Mouse (Mus musculus) thymus, postnatal 0 days (tissue): ENCODE results near the gene Spata18. TPM values are rescaled to one million over a fixed set of nuclear protein-coding genes. Genes with fewer than 3 reads are reported as not detected.

ENCODE experiments used
- DNase-seq: peaks from one replicate; pipeline ENCODE4 v3.0.0-alpha.2; 2015; ENCODE audit warnings: low spot score
- polyA plus RNA-seq: library from polyadenylated mRNA; unstranded; fragments of >200 nt; fragmentation: Nextera tagmentation; extraction: Ambion mirVana; gene quantifications from 2 replicates; pipeline ENCODE4 v1.2.1, GENCODE M21; 2015

Spata18 gene
- polyA plus RNA-seq: 0.17 and 0.27 TPM in 2 replicates

- DNase-seq: peak; percentile 18
Measured at GRCm38 (mm10) chr5:73651061-73651854, at the start of gene Spata18. Gene Spata18, plus strand, starts transcription at chr5:73651379.

- DNase-seq: no peak
Measured at GRCm38 (mm10) chr5:73602865-73603264, 48.3 kb upstream of the Spata18 start.

DNA sequence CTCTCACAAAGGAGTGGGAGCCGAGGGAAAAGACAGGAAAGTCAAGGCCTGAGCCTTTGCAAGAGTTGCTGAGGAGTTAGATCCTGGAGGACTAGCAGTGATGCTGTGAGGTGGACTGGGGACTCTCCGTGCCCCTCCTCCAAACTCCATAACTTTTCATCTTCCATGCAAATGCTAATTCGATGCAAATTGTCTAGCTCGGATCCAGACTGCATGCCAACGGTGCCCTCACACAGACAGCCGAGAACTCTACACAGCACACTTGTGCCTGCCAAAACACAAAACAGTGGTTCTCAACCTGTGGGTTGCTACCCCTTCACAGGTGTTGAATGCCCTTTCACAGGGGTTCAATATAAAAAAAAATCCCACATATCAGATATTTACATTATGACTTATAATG, 46.6 kb upstream of the Spata18 start:
- no peak for DNase-seq

- DNase-seq: no peak
Measured at GRCm38 (mm10) chr5:73604964-73605363, 46.2 kb upstream of the Spata18 start.

GRCm38 (mm10) chr5:73611071-73611470, 40.1 kb upstream of the Spata18 start:
- DNase-seq: no peak

GRCm38 (mm10) chr5:73613296-73613695, 37.9 kb upstream of the Spata18 start:
- no peak for DNase-seq

DNA sequence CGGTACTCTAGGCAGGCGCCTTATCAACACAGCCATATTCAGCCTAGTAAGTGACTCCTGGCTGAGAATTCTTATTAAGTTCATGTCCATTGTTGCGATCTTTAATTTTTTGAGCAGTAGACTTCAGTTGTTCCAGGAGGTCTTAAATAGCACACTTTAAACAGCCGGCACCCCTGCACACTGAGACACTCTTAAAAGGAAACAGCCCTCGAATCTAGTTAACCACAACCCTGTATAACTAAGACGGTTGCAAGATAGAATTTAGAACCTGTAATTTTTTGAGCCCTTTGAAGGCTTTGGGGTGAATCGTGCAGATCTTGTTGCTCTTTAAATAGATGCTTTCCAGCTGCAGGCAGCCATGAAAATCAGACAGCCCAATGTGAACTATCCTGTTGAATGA, 36.0 kb upstream of the Spata18 start:
- peak; percentile 62 for DNase-seq

GRCm38 (mm10) chr5:73618969-73619368, 32.2 kb upstream of the Spata18 start:
- no peak for DNase-seq

GRCm38 (mm10) chr5:73625505-73625904, 25.7 kb upstream of the Spata18 start:
- no peak for DNase-seq

DNA sequence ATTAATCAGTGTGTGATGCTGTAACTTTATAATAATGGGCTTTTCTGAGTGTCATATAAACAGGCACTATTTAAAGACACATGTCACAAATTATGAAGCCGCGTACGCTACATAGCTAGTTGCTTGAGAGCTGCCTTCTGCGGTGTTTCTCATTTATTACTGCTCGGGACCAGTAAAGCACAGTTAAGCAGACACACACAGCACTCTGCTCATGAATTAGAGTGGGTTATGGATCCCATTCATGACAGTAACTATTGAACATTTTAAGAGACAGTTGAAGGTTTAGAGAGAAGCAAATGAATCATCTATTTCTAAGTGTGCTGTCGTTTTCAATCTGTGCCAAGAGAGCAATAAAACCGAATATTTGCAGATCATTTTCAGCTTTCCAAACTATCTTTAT, 24.3 kb upstream of the Spata18 start:
- no peak for DNase-seq

DNA sequence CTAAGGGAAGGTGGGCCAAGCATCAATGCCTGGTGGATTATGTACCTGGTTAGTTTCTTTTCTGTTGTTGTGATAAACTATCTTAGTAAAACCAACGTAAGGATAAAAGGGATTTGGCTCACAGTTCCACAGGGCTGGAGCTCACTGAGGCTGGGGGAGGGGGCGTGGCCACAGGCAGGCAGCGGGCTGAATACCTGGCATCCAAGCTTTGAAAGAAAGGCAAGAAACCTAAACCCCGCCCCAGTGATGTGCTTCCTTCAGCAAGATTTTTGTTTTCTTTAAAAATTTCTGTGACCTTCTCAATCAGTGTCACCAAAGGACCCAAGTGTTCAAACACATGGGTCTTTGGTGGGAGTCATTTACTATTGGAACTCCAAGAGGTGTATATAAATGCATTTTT, 23.6 kb upstream of the Spata18 start:
- DNase-seq: no peak

- no peak for DNase-seq
Measured at GRCm38 (mm10) chr5:73627991-73628390, 23.2 kb upstream of the Spata18 start.

DNA sequence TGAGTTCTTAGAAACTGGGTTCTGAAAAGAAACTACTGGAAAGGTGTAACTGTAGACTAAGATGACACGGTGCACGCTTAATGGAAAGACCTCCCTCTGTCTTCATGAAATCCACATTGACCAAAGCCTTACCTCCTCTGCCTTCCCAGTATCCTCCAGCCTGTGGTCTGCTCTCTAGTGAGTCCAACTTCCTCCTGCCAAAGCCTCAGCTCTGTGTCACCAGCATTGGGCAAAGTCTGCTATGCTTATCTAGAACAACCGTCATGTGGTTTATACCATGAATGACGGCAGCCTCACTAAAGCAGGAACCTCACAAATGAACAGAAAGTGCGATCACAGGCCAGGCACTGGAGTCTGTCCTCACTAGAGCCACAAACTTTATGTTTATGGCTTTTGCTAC, 21.0 kb upstream of the Spata18 start:
- DNase-seq: peak; percentile 58

GRCm38 (mm10) chr5:73631001-73631558, 20.1 kb upstream of the Spata18 start:
- DNase-seq: no peak

DNA sequence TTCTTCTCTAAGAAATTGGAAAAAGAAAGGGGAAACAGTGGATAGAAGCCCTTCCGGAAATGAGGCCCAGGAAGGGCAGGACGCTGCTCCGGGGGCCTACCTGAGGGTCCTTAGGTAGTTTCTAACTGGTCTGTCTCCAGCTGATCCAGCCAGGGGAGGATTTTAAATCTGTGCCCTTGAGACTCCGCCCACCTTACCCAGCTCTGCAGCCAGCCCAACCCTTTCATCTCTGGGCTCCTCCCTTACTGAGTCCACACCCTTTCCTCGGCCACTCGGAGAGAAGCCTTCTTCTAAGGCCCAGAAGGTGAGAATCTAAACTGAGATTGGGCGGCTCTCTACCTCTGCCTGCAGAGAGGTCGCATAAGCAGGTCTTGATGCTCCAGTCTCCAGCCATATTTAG, 18.9 kb upstream of the Spata18 start, which contains the start of gene Lrrc66:
Gene Lrrc66 (minus strand): TSS at position 236 of the 400 bp plus-strand sequence.
- DNase-seq: no peak

DNA sequence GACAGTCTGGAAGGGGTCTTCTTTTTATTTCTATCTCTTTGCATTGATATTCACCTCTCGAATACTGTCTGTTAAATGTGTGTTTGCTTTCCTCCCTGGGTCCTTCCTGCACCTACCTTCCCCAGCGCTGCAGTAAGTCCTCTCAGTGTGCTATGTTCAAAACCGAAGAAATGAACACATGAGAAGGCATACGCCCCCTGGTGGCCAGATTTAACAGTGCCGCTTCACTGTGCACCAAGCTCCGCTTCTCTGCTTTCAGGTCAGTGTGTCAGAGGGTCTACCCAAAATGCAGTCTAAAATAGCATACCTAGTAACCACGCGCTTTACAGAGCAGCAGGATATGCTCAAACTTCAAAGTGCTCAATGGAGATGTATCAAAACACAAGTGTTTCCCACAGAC, 18.0 kb upstream of the Spata18 start:
- peak; percentile 77 for DNase-seq

DNA sequence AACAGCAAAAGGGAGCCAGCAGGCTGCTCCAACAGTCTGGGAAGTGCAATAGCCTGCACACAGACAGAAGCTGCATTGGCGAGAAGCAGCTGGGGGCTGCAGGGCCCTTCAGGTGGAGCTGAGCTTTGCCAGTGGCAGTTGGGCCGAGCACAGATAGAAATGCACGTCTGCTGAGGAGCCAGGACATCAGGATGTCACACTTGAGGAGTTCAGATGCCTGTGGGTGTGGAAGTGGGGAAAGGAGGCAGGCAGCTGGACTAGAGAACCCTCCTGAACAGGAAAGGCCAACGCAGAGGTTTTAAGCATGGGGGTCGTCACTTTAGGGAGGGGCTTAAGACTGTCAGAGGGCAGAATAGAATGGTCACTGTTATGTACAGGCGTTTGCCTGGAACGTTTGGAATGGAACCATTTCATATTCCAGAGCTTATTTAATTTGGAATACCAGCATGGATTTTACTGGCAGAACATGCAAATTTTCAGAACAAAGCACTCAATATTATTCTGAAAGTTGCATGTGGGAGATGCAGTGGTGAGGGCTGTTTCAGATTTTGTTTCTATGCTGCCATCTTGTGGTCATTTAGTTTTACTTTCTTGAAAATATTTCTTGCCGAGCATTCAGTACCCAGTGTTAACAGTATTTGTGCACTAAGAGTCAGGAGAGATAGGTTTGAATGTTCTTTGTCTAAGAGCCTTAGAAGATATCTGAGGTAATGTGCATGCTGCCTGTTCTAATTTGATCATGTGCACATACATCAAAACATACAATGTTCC, 13.7 kb upstream of the Spata18 start:
- DNase-seq: peak; percentile 63

- no peak for DNase-seq
Measured at GRCm38 (mm10) chr5:73641058-73641457, 10.1 kb upstream of the Spata18 start.

GRCm38 (mm10) chr5:73642091-73642490, 9.1 kb upstream of the Spata18 start:
- peak; percentile 63 for DNase-seq

GRCm38 (mm10) chr5:73647261-73647900, 3.8 kb upstream of the Spata18 start, which contains the start of gene Sgcb:
Gene Sgcb, minus strand, starts transcription at chr5:73647790.
- peak; percentile 85 for DNase-seq

GRCm38 (mm10) chr5:73650365-73650964, 714 bp upstream of the Spata18 start:
- DNase-seq: peak; percentile 7
